Mouse (Mus musculus): ENCODE measurements around the gene Calcoco2.

- TF ChIP-seq POLR2A (IDR thresholded peaks at IDR 0.05; ENCODE audit: borderline replicate concordance, insufficient read depth, low read length) (no peak), CTCF (IDR thresholded peaks at IDR 0.05; ENCODE audit: borderline replicate concordance, insufficient read depth, low read depth, low read length) (no peak)
Measured at GRCm38 (mm10) chr11:96073295-96073993, 38.3 kb downstream of the Calcoco2 start.

All from cerebellum, adult 2 months (tissue).